Mouse (Mus musculus) liver, adult 2 months (tissue): ENCODE data around the gene Kcnk15. TPM values are rescaled to one million over a fixed set of nuclear protein-coding genes. Genes with fewer than 3 reads are reported as not detected.

Source experiments
- DNase-seq: peaks from one replicate; pipeline ENCODE4 v3.0.0-alpha.2; 2011; ENCODE audit warnings: low read depth, low spot score; ENCODE audit errors: extremely low read depth
- H3K27ac ChIP-seq: fragments of 200-500 bp; replicated peaks from 2 replicates; pipeline ENCODE4 v1.5.1; 2012; ENCODE audit warnings: low read depth, mild to moderate bottlenecking, control low read depth, inconsistent platforms, low read length; ENCODE audit not compliant: insufficient read depth
- H3K27me3 ChIP-seq: fragments of 200-500 bp; 2 replicates; pipeline ENCODE4 v1.6.1; 2012; ENCODE audit warnings: mild to moderate bottlenecking, moderate library complexity, low read length, inconsistent platforms; ENCODE audit not compliant: control insufficient read depth, insufficient read depth
- H3K36me3 ChIP-seq: fragments of 200-500 bp; 2 replicates; pipeline ENCODE4 v1.6.1; 2012; ENCODE audit warnings: low read length, inconsistent platforms; ENCODE audit not compliant: control insufficient read depth, insufficient read depth
- H3K4me1 ChIP-seq: fragments of 200-500 bp; 2 replicates; pipeline ENCODE4 v1.6.1; 2011; ENCODE audit warnings: low read length; ENCODE audit not compliant: control insufficient read depth, insufficient read depth
- H3K4me3 ChIP-seq: fragments of 200-500 bp; 2 replicates; pipeline ENCODE4 v1.5.1; 2011; ENCODE audit warnings: low read depth, mild to moderate bottlenecking, control low read depth, low read length, moderate library complexity; ENCODE audit not compliant: insufficient read depth
- H3K79me2 ChIP-seq: fragments of 200-500 bp; 2 replicates; pipeline ENCODE4 v1.6.1; 2012; ENCODE audit warnings: inconsistent platforms, mild to moderate bottlenecking, low read length, moderate library complexity; ENCODE audit not compliant: control insufficient read depth, insufficient read depth
- H3K9ac ChIP-seq: fragments of 200-500 bp; 2 replicates; pipeline ENCODE4 v1.6.1; 2012; ENCODE audit warnings: low read depth, mild to moderate bottlenecking, control low read depth, inconsistent platforms, low read length
- CTCF ChIP-seq: fragments of 200-500 bp; IDR thresholded peaks from 2 replicates; pipeline ENCODE4 v1.5.1; 2011; ENCODE audit warnings: low read depth, low read length, control low read depth
- POLR2A ChIP-seq: fragments of 200-500 bp; IDR thresholded peaks from 2 replicates; pipeline ENCODE4 v1.6.1; 2011; ENCODE audit warnings: low read length, control low read depth; ENCODE audit not compliant: insufficient read depth; ENCODE audit errors: extremely low read depth
- WGBS: fragments of 180-500 bp; shearing (Covaris S2); methylation state at CpG from one replicate; pipeline ENCODE4 v1.1.7; 2018; 5-methylcytosine and 5-hydroxymethylcytosine counted together
- polyA plus RNA-seq: library from polyadenylated mRNA; depleted of rRNA; stranded (reverse); fragments of >200 nt; gene quantifications from 2 replicates; pipeline ENCODE4 v1.2.3, GENCODE M21; 2012
- total RNA-seq: library from RNA; depleted of rRNA; stranded (reverse); fragments of >200 nt; gene quantifications from 2 replicates; pipeline ENCODE4 v1.2.3, GENCODE M21; 2014

Gene Kcnk15
- total and polyA plus RNA-seq, 2 experiments = not detected

GRCm38 (mm10) chr2:163866061-163866460 lies 12.6 kb downstream of the Kcnk15 start:
- 89% methylated on average over 9 of the region's 9 CpGs for WGBS
- TF ChIP-seq POLR2A (no peak), CTCF (no peak)
- H3K9ac ChIP-seq = no peak overlapping the region

GRCm38 (mm10) chr2:163869783-163870182 lies 16.3 kb downstream of the Kcnk15 start:
- H3K4me3 ChIP-seq = no peak overlapping the region
- no peak for DNase-seq
- no peak overlapping the region for H3K27ac ChIP-seq
- no peaks in the 10 kb centered on the region for H3K4me1 ChIP-seq
- no peaks in the 10 kb centered on the region for H3K27me3 ChIP-seq
- H3K9ac ChIP-seq = no peak overlapping the region
- TF ChIP-seq POLR2A = no peak
- TF ChIP-seq CTCF = no peak
- 86% methylated on average over 5 of the region's 5 CpGs for WGBS
- H3K36me3 ChIP-seq = no peaks in the 10 kb centered on the region
- no peaks in the 10 kb centered on the region for H3K79me2 ChIP-seq

More at GRCm38 (mm10) chr2:163866061-163866460, 12.6 kb downstream of the Kcnk15 start:
- Histone ChIP-seq H3K79me2 (no peaks in the 10 kb centered on the region), H3K4me3 (no peak overlapping the region), H3K27me3 (no peaks in the 10 kb centered on the region), H3K4me1 (no peaks in the 10 kb centered on the region), H3K36me3 (no peaks in the 10 kb centered on the region), H3K27ac (no peak overlapping the region)
- DNase-seq = no peak

GRCm38 (mm10) chr2:163871266-163871665 lies 17.8 kb downstream of the Kcnk15 start:
- Histone ChIP-seq H3K9ac (no peak overlapping the region), H3K4me1 (no peaks in the 10 kb centered on the region), H3K79me2 (no peaks in the 10 kb centered on the region), H3K4me3 (no peak overlapping the region), H3K27ac (no peak overlapping the region), H3K36me3 (no peaks in the 10 kb centered on the region), H3K27me3 (no peaks in the 10 kb centered on the region)
- no peak for DNase-seq
- 96% methylated on average over 4 of the region's 4 CpGs for WGBS
- TF ChIP-seq POLR2A (no peak), CTCF (no peak)

- no peak overlapping the region for H3K27ac ChIP-seq
- 52% methylated on average over 3 of the region's 3 CpGs for WGBS
- H3K4me1 ChIP-seq = no peaks in the 10 kb centered on the region
- no peaks in the 10 kb centered on the region for H3K36me3 ChIP-seq
- DNase-seq = no peak
- H3K27me3 ChIP-seq = no peaks in the 10 kb centered on the region
- no peak overlapping the region for H3K9ac ChIP-seq
- no peak overlapping the region for H3K4me3 ChIP-seq
- H3K79me2 ChIP-seq = no peaks in the 10 kb centered on the region
- TF ChIP-seq CTCF (no peak), POLR2A (no peak)
Measured at GRCm38 (mm10) chr2:163871906-163872305, 18.5 kb downstream of the Kcnk15 start.

GRCm38 (mm10) chr2:163874877-163875276 lies 21.4 kb downstream of the Kcnk15 start:
- no peak for TF ChIP-seq POLR2A
- no peak for TF ChIP-seq CTCF
- Histone ChIP-seq H3K4me1 (no peaks in the 10 kb centered on the region), H3K9ac (no peak overlapping the region), H3K36me3 (no peaks in the 10 kb centered on the region), H3K79me2 (no peaks in the 10 kb centered on the region), H3K4me3 (no peak overlapping the region), H3K27me3 (no peaks in the 10 kb centered on the region), H3K27ac (no peak overlapping the region)
- DNase-seq = no peak
- WGBS = 76% methylated on average over 5 of the region's 5 CpGs

- 87% methylated on average over 7 of the region's 7 CpGs for WGBS
- no peak for DNase-seq
- TF ChIP-seq POLR2A (no peak), CTCF (no peak)
Measured at GRCm38 (mm10) chr2:163875484-163875883, 22.0 kb downstream of the Kcnk15 start.

More at GRCm38 (mm10) chr2:163875484-163875883, 22.0 kb downstream of the Kcnk15 start:
- Histone ChIP-seq H3K27me3 (no peaks in the 10 kb centered on the region), H3K79me2 (no peaks in the 10 kb centered on the region), H3K36me3 (no peaks in the 10 kb centered on the region), H3K4me1 (no peaks in the 10 kb centered on the region), H3K9ac (no peak overlapping the region), H3K4me3 (no peak overlapping the region), H3K27ac (no peak overlapping the region)
